Mouse (Mus musculus) T-helper 2 cell (primary cell): Measurements from ENCODE around the gene Insl3.

Experiments
- in situ Hi-C: fragments of 300-600 bp; cut with MboI, MseI; formaldehyde crosslinking; loops from one replicate; pipeline ENCODE4 v1.15.1; 2025; ENCODE audit warnings: high pct_unique_total_duplicates

Insl3 gene

GRCm38 (mm10) chr8:71707874-71708273 lies 18.9 kb downstream of the Insl3 start:
- in situ Hi-C loops: no loop called here

- in situ Hi-C loops: no loop called here
Measured at GRCm38 (mm10) chr8:71709134-71709799, 20.3 kb downstream of the Insl3 start.

GRCm38 (mm10) chr8:71709800-71710446 lies 20.9 kb downstream of the Insl3 start:
- in situ Hi-C loops: no loop called here

GRCm38 (mm10) chr8:71711574-71711973 lies 22.6 kb downstream of the Insl3 start:
- in situ Hi-C loops: no loop called here

GRCm38 (mm10) chr8:71715531-71715930 lies 26.5 kb downstream of the Insl3 start:
- in situ Hi-C loops: loop anchor here (5.0 kb wide), 1 partner anchor 98 kb away; no protein-coding TSS in a partner anchor

GRCm38 (mm10) chr8:71716561-71717053 lies 27.6 kb downstream of the Insl3 start:
- in situ Hi-C loops: loop anchor here (5.0 kb wide), 1 partner anchor 99 kb away; no protein-coding TSS in a partner anchor

GRCm38 (mm10) chr8:71717096-71717495 lies 28.1 kb downstream of the Insl3 start:
- in situ Hi-C loops: loop anchor here (5.0 kb wide), 1 partner anchor 100 kb away; no protein-coding TSS in a partner anchor

GRCm38 (mm10) chr8:71718252-71718651 lies 29.2 kb downstream of the Insl3 start:
- in situ Hi-C loops: loop anchor here (5.0 kb wide), 1 partner anchor 101 kb away; no protein-coding TSS in a partner anchor

- in situ Hi-C loops: loop anchor here (5.0 kb wide), 1 partner anchor 102 kb away; no protein-coding TSS in a partner anchor
Measured at GRCm38 (mm10) chr8:71719218-71719617, 30.2 kb downstream of the Insl3 start.

- in situ Hi-C loops: loop anchor here (5.0 kb wide), 1 partner anchor 103 kb away; no protein-coding TSS in a partner anchor
Measured at GRCm38 (mm10) chr8:71719928-71720457, 31.0 kb downstream of the Insl3 start.

GRCm38 (mm10) chr8:71723047-71723551 lies 34.1 kb downstream of the Insl3 start:
- in situ Hi-C loops: no loop called here

GRCm38 (mm10) chr8:71724389-71724788 lies 35.4 kb downstream of the Insl3 start:
- in situ Hi-C loops: no loop called here

GRCm38 (mm10) chr8:71725122-71725924 lies 36.3 kb downstream of the Insl3 start, which contains the start of gene Fcho1:
Gene Fcho1 (minus strand): TSS chr8:71725716.
- in situ Hi-C loops: no loop called here

GRCm38 (mm10) chr8:71728240-71728785 lies 39.3 kb downstream of the Insl3 start:
- in situ Hi-C loops: no loop called here

- in situ Hi-C loops: no loop called here
Measured at GRCm38 (mm10) chr8:71728826-71729620, 40.0 kb downstream of the Insl3 start.

- in situ Hi-C loops: no loop called here
Measured at GRCm38 (mm10) chr8:71731652-71732230, 42.7 kb downstream of the Insl3 start.

GRCm38 (mm10) chr8:71738316-71738715 lies 49.3 kb downstream of the Insl3 start:
- in situ Hi-C loops: loop anchor here (5.0 kb wide), 1 partner anchor 456 kb away; no protein-coding TSS in a partner anchor
